Mouse (Mus musculus) hindbrain, embryonic 11.5 days (tissue): ENCODE measurements around the gene Gtsf1. TPM values are rescaled to one million over a fixed set of nuclear protein-coding genes. Genes with fewer than 3 reads are reported as not detected.

Experiments used
- ATAC-seq: fragments of 200-750 bp; cut with Nextera tagmentation; 2 replicates; pipeline ENCODE4 v1.8.0; 2017; ENCODE audit warnings: mild to moderate bottlenecking, moderate TSS enrichment, moderate library complexity; ENCODE audit not compliant: low FRiP score
- DNase-seq: peaks from one replicate; pipeline ENCODE4 v3.0.0-alpha.2; 2015; ENCODE audit warnings: low spot score
- H3K27ac ChIP-seq: fragments of 300-500 bp; sonication (generic); 2 replicates; pipeline ENCODE4 v1.5.1; 2014; ENCODE audit warnings: mild to moderate bottlenecking, low read depth, low read length
- H3K27me3 ChIP-seq: fragments of 300-500 bp; sonication (generic); 2 replicates; pipeline ENCODE4 v1.6.1; 2014; ENCODE audit warnings: mild to moderate bottlenecking, low read length, moderate library complexity, mixed read lengths; ENCODE audit not compliant: control insufficient read depth, insufficient read depth
- H3K36me3 ChIP-seq: fragments of 300-500 bp; sonication (generic); 2 replicates; pipeline ENCODE4 v1.6.1; 2014; ENCODE audit warnings: mild to moderate bottlenecking, low read length, moderate library complexity, mixed read lengths; ENCODE audit not compliant: control insufficient read depth, insufficient read depth
- H3K4me1 ChIP-seq: fragments of 300-500 bp; sonication (generic); replicated peaks from 2 replicates; pipeline ENCODE4 v1.6.1; 2014; ENCODE audit warnings: low read length, mixed read lengths; ENCODE audit not compliant: control insufficient read depth, insufficient read depth
- H3K4me2 ChIP-seq: fragments of 300-500 bp; sonication (generic); replicated peaks from 2 replicates; pipeline ENCODE4 v1.6.1; 2014; ENCODE audit warnings: mild to moderate bottlenecking, low read depth, low read length
- H3K4me3 ChIP-seq: fragments of 300-500 bp; sonication (generic); 2 replicates; pipeline ENCODE4 v1.5.1; 2014; ENCODE audit warnings: low read depth, low read length
- H3K9ac ChIP-seq: fragments of 300-500 bp; sonication (generic); 2 replicates; pipeline ENCODE4 v1.6.1; 2014; ENCODE audit warnings: low read depth, low read length
- H3K9me3 ChIP-seq: fragments of 300-500 bp; sonication (generic); 2 replicates; pipeline ENCODE4 v1.6.1; 2016; ENCODE audit warnings: low read length; ENCODE audit not compliant: control insufficient read depth
- WGBS: fragments of 180-500 bp; shearing (Covaris S2); extraction: QIAGEN DNeasy Blood & Tissue Kit; methylation state at CpG from one replicate; pipeline ENCODE4 v1.1.7; 2014; 5-methylcytosine and 5-hydroxymethylcytosine counted together
- polyA plus RNA-seq: library from polyadenylated mRNA; unstranded; fragments of >200 nt; fragmentation: Nextera tagmentation; extraction: Ambion mirVana; gene quantifications from 2 replicates; pipeline ENCODE4 v1.2.1, GENCODE M21; 2014

Gtsf1 gene
- polyA plus RNA-seq, 1 experiment from 2014 or later = not detected

DNA sequence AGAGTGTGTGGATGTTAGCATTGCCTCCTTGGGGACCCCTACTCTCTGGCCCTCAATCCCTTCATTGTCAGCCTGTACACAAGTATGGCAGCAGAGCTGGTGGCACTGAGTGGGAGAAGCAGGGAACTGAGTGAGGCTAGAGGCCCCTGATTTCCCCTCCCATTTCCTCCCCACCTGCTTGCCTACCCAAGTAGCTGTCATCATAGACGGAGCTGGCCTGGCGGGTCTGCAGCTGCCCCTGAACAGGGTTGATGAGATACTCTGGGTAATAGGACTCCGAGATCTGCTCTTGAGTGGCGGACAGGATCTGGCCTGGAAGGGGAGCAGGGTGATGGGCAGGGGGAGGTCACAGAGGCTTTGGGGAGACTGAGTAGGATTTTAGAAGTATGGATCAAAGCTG lies 74.1 kb downstream of the Gtsf1 start:
- H3K36me3 ChIP-seq = peaks cover 3% of the 10 kb centered on the region; the same call in 1 of the 2 replicates
- H3K4me1 ChIP-seq = no peaks in the 10 kb centered on the region
- WGBS = 73% methylated on average over 4 of the region's 4 CpGs
- no peak overlapping the region for H3K4me2 ChIP-seq
- H3K4me3 ChIP-seq = no peak overlapping the region
- ATAC-seq = no peak
- H3K9me3 ChIP-seq = no peaks in the 10 kb centered on the region
- H3K27me3 ChIP-seq = no peaks in the 10 kb centered on the region
- no peak overlapping the region for H3K9ac ChIP-seq
- no peak overlapping the region for H3K27ac ChIP-seq
- no peak for DNase-seq

DNA sequence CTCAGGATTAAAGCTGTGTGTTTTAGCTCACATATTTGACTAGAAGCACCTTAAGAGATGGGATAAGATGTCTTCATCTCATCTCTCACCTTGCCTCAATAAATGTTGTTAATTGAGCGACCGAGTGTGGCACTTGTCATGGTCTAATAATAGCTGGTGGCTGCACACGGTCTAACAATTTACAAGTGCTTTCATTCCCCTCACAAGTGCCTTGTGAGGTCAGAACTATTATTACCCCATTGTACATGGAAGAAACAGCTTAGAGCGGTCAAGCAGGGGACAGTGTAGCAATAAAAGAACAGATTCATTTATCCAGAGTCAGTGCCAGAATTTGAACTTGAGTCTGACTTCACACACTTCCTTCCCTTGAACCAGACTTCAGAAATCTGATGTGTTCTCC lies 74.8 kb downstream of the Gtsf1 start:
- no peak overlapping the region for H3K4me2 ChIP-seq
- H3K27ac ChIP-seq = no peak overlapping the region
- H3K4me1 ChIP-seq = no peaks in the 10 kb centered on the region
- no peak overlapping the region for H3K9ac ChIP-seq
- ATAC-seq (no peak), DNase-seq (no peak)
- H3K4me3 ChIP-seq = no peak overlapping the region
- H3K27me3 ChIP-seq = no peaks in the 10 kb centered on the region
- H3K9me3 ChIP-seq = no peaks in the 10 kb centered on the region
- H3K36me3 ChIP-seq = peaks cover 3% of the 10 kb centered on the region; the same call in 1 of the 2 replicates
- WGBS = 87% methylated on average over 4 of the region's 4 CpGs

DNA sequence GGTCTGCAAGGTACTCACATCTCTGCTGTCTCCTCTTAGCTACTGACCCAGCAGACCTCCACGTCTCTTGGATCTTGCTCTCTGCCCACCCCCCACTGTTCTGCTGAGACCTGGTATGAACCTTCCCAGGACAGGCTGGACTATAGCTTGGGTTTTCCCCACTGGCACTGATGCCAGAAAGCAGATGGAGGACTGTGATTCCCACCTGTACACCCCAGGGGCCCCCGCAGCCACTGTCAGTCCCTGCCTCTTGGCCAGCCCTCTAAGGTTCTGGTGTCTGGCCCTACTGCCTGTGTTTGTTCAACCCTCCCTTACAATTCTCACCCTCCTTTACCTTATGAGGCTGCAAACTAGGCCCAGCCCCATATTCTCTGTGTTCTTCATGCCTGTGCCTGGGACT lies 75.6 kb downstream of the Gtsf1 start:
- Histone ChIP-seq H3K9me3 (no peaks in the 10 kb centered on the region), H3K4me3 (no peak overlapping the region), H3K27me3 (no peaks in the 10 kb centered on the region), H3K4me2 (no peak overlapping the region), H3K36me3 (peaks cover 3% of the 10 kb centered on the region; the same call in 1 of the 2 replicates), H3K9ac (no peak overlapping the region), H3K4me1 (no peaks in the 10 kb centered on the region), H3K27ac (no peak overlapping the region)
- ATAC-seq (no peak), DNase-seq (no peak)
- WGBS = 87% methylated on average over 2 of the region's 2 CpGs

DNA sequence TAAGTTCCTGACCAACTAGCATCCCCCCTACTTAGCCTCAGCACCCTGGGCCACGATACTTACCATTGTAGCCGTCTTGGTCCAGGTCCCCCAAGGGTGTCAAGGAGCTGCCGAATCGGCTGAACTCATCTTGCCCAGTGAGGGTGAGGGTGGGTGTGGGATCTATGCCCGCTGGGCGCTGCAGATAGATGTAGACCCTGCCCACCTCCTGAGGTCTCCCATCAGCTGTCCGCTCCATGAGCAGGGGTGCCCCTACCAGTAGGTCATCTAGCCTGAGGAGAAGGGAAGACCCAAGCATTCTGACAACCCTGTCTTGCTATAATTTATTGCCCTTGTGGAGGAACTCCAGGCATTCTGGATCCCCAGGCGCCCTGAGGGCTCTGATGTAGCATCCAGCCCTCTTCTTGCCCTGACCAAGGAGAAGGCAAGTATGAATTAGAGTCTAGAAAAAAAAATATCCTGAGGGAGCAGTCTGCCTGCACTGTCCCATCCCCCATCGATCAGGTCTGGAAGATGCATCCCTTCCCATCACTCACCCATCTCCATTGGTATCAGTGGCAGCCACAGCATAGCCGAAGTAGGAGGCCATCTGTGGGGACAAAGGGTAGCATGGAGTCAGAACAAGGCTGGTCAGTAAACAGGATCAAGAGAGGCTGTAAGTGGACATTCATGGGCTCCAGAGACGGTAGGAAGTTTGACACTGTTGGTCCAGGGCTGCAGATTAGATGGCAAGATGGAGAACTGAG lies 76.6 kb downstream of the Gtsf1 start:
- H3K9me3 ChIP-seq = no peaks in the 10 kb centered on the region
- no peak overlapping the region for H3K4me3 ChIP-seq
- H3K27ac ChIP-seq = no peak overlapping the region
- H3K4me2 ChIP-seq = no peak overlapping the region
- ATAC-seq (no peak), DNase-seq (no peak)
- H3K4me1 ChIP-seq = no peaks in the 10 kb centered on the region
- WGBS = 93% methylated on average over 11 of the region's 11 CpGs
- H3K27me3 ChIP-seq = no peaks in the 10 kb centered on the region
- H3K36me3 ChIP-seq = peaks cover 3% of the 10 kb centered on the region; the same call in 1 of the 2 replicates
- H3K9ac ChIP-seq = no peak overlapping the region

DNA sequence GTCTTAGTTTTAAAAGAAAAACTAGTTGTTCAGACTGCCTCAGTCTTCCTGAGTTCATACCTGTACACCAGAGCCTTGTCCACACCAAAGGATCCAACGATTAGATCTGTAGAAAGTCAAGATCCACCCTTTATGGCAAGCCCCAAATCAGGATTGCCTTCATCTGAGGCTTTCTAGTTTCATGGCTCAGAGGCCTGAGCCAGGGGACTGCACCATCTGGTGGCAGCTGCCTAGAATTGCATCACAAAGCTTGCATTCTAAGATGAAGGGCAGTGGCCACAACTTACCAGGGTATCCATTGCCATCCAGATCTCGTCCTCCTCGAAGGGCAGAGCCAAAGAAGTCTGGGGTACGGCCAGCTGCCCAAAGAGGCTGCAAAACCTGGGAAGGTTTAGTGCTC lies 77.4 kb downstream of the Gtsf1 start:
- DNase-seq (peak; percentile 80), ATAC-seq (peak; percentile 48; the same call in 1 of the 2 replicates)
- Histone ChIP-seq H3K4me3 (no peak overlapping the region), H3K9ac (no peak overlapping the region), H3K27me3 (no peaks in the 10 kb centered on the region), H3K27ac (no peak overlapping the region), H3K36me3 (peaks cover 3% of the 10 kb centered on the region; the same call in 1 of the 2 replicates), H3K4me1 (no peaks in the 10 kb centered on the region), H3K9me3 (no peaks in the 10 kb centered on the region), H3K4me2 (no peak overlapping the region)
- WGBS = 48% methylated on average over 4 of the region's 4 CpGs

Other genes with a start within 250 kb of the Gtsf1 start
- 185 and 204 TPM in 2 replicates for gene Cbx5, start 190.7 kb downstream of the Gtsf1 start, polyA plus RNA-seq
- 1,309 and 1,311 TPM in 2 replicates for gene Hnrnpa1, start 190.0 kb downstream of the Gtsf1 start, polyA plus RNA-seq
- 4.7 and 5.0 TPM in 2 replicates for gene Nfe2, start 172.1 kb downstream of the Gtsf1 start, polyA plus RNA-seq
- 310 and 313 TPM in 2 replicates for gene Copz1, start 157.8 kb downstream of the Gtsf1 start, polyA plus RNA-seq
- 0.11 and 0.34 TPM in 2 replicates for gene Gpr84, start 119.9 kb downstream of the Gtsf1 start, polyA plus RNA-seq
- 19.7 and 22.2 TPM in 2 replicates for gene Zfp385a, start 90.4 kb downstream of the Gtsf1 start, polyA plus RNA-seq
- gene Itga5, start 63.7 kb downstream of the Gtsf1 start, polyA plus RNA-seq = 16.4 and 20.0 TPM in 2 replicates
- not detected in 2 replicates for gene Gtsf2, start 18.0 kb upstream of the Gtsf1 start, polyA plus RNA-seq
- 1.8 and 2.7 TPM in 2 replicates for gene Nckap1l, start 23.3 kb upstream of the Gtsf1 start, polyA plus RNA-seq
- 38.1 and 39.0 TPM in 2 replicates for gene Pde1b, start 72.6 kb upstream of the Gtsf1 start, polyA plus RNA-seq
- gene Ppp1r1a, start 107.5 kb upstream of the Gtsf1 start, polyA plus RNA-seq = 47.9 and 53.7 TPM in 2 replicates
- not detected in 2 replicates for gene Glycam1, start 134.6 kb upstream of the Gtsf1 start, polyA plus RNA-seq